Mouse (Mus musculus) embryonic fibroblast, embryonic 13.5 days (primary cell): ENCODE data around the gene Ccdc85b.

Source experiments
- CTCF ChIP-seq: IDR thresholded peaks from 2 replicates; pipeline ENCODE4 v1.5.1; 2011; ENCODE audit warnings: mild to moderate bottlenecking, control low read depth, low read length, moderate library complexity, borderline replicate concordance; ENCODE audit not compliant: insufficient read depth
- POLR2A ChIP-seq: IDR thresholded peaks from 2 replicates; pipeline ENCODE4 v1.6.1; 2011; ENCODE audit warnings: low read depth, mild to moderate bottlenecking, control low read depth, low read length, moderate library complexity

GRCm38 (mm10) chr19:5455568-5455967 is 2.1 kb downstream of the Ccdc85b start:
- TF ChIP-seq POLR2A, result no peak
- TF ChIP-seq CTCF, result no peak
